Mouse (Mus musculus) myocyte (in vitro differentiated cells): ENCODE measurements around the gene Olfr523. TPM values are rescaled to one million over a fixed set of nuclear protein-coding genes. Genes with fewer than 3 reads are reported as not detected.

Source experiments
- H3K27me3 ChIP-seq: one replicate; pipeline ENCODE4 v1.6.1; 2011; ENCODE audit not compliant: control insufficient read depth, insufficient read depth, insufficient read length
- H3K36me3 ChIP-seq: one replicate; pipeline ENCODE4 v1.6.1; 2011; ENCODE audit not compliant: control insufficient read depth, insufficient read depth
- H3K4me2 ChIP-seq: one replicate; pipeline ENCODE4 v1.6.1; 2011; ENCODE audit warnings: low read depth, control low read depth
- H3K4me3 ChIP-seq: one replicate; pipeline ENCODE4 v1.5.1; 2011; ENCODE audit warnings: mild to moderate bottlenecking, control low read depth, moderate library complexity
- H3K79me2 ChIP-seq: one replicate; pipeline ENCODE4 v1.6.1; 2011; ENCODE audit not compliant: control insufficient read depth, insufficient read depth
- H3ac ChIP-seq: one replicate; pipeline ENCODE4 v1.6.1; 2011; ENCODE audit not compliant: control insufficient read depth, insufficient read length
- CEBPB ChIP-seq: IDR thresholded peaks from 2 replicates; pipeline ENCODE4 v1.6.1; 2011; ENCODE audit warnings: mild to moderate bottlenecking, moderate library complexity; ENCODE audit not compliant: poor library complexity, insufficient read depth, severe bottlenecking
- E2F4 ChIP-seq: IDR thresholded peaks from one replicate; pipeline ENCODE4 v1.6.1; 2011; ENCODE audit warnings: mild to moderate bottlenecking, control low read depth, moderate library complexity; ENCODE audit not compliant: insufficient read depth
- MAX ChIP-seq: IDR thresholded peaks from one replicate; pipeline ENCODE4 v1.6.1; 2011; ENCODE audit warnings: low read depth, mild to moderate bottlenecking, control low read depth
- MYOD1 ChIP-seq, 3 experiments: IDR thresholded peaks; one replicate each; pipeline ENCODE4 v1.6.1; 2011; ENCODE audit warnings: control low read depth in 2 of 3, low read depth in 2 of 3, mild to moderate bottlenecking in 2 of 3, moderate library complexity in 1 of 3; ENCODE audit not compliant: insufficient read length in 2 of 3, control insufficient read depth in 1 of 3
- MYOG ChIP-seq, 3 experiments: IDR thresholded peaks; one replicate each; pipeline ENCODE4 v1.6.1; 2011; ENCODE audit warnings: control low read depth in 2 of 3, low read depth in 2 of 3, mild to moderate bottlenecking in 2 of 3; ENCODE audit not compliant: insufficient read length in 2 of 3, control insufficient read depth in 1 of 3, insufficient read depth in 1 of 3
- POLR2A ChIP-seq: IDR thresholded peaks from one replicate; pipeline ENCODE4 v1.6.1; 2011; ENCODE audit warnings: low read depth, mild to moderate bottlenecking, control low read depth, moderate library complexity; ENCODE audit not compliant: insufficient read length
- POLR2AphosphoS2 ChIP-seq: IDR thresholded peaks from one replicate; pipeline ENCODE4 v1.6.1; 2011; ENCODE audit warnings: low read depth, control low read depth; ENCODE audit not compliant: insufficient read length
- REST ChIP-seq: IDR thresholded peaks from one replicate; pipeline ENCODE4 v1.6.1; 2011; ENCODE audit warnings: mild to moderate bottlenecking, control low read depth, moderate library complexity; ENCODE audit not compliant: insufficient read depth, insufficient read length
- SRF ChIP-seq: IDR thresholded peaks from one replicate; pipeline ENCODE4 v1.6.1; 2011; ENCODE audit warnings: low read depth; ENCODE audit not compliant: control insufficient read depth, insufficient read length
- TCF12 ChIP-seq: IDR thresholded peaks from one replicate; pipeline ENCODE4 v1.6.1; 2011; ENCODE audit warnings: mild to moderate bottlenecking, control low read depth; ENCODE audit not compliant: poor library complexity, insufficient read depth, severe bottlenecking
- TCF3 ChIP-seq: IDR thresholded peaks from one replicate; pipeline ENCODE4 v1.6.1; 2011; ENCODE audit warnings: low read depth, control low read depth; ENCODE audit not compliant: insufficient read length
- USF1 ChIP-seq: IDR thresholded peaks from one replicate; pipeline ENCODE4 v1.6.1; 2011; ENCODE audit warnings: low read depth, mild to moderate bottlenecking, control low read depth, moderate library complexity
- polyA plus RNA-seq: library from polyadenylated mRNA; unstranded; fragments of >200 nt; fragmentation: generic; extraction: Trizol; gene quantifications from one replicate; pipeline ENCODE4 v1.2.1, GENCODE M21; 2012; ENCODE audit warnings: missing spikeins

The Olfr523 gene
- polyA plus RNA-seq, 1 experiment = not detected

- Histone ChIP-seq H3K36me3 (no peaks in the 10 kb centered on the region), H3K79me2 (no peaks in the 10 kb centered on the region), H3K4me3 (no peak overlapping the region), H3ac (no peak overlapping the region), H3K4me2 (no peak overlapping the region), H3K27me3 (no peaks in the 10 kb centered on the region)
- no peak for TF ChIP-seq MAX
- no peak for TF ChIP-seq POLR2AphosphoS2
- no peak for TF ChIP-seq MYOG (IDR thresholded peaks at IDR 0.05; ENCODE audit: control insufficient read depth in 1 of 3, insufficient read depth in 1 of 3, insufficient read length in 2 of 3, low read depth in 2 of 3)
- no peak for TF ChIP-seq SRF
- no peak for TF ChIP-seq REST
- no peak for TF ChIP-seq MYOD1 (IDR thresholded peaks at IDR 0.05; ENCODE audit: control insufficient read depth in 1 of 3, insufficient read length in 2 of 3, low read depth in 2 of 3)
- no peak for TF ChIP-seq TCF3
- no peak for TF ChIP-seq POLR2A
- no peak for TF ChIP-seq CEBPB
Observed at GRCm38 (mm10) chr7:140190435-140190834, 17.4 kb downstream of the Olfr523 start.

- Histone ChIP-seq H3K4me3 (no peak overlapping the region), H3K27me3 (no peaks in the 10 kb centered on the region), H3K79me2 (no peaks in the 10 kb centered on the region), H3ac (no peak overlapping the region), H3K36me3 (no peaks in the 10 kb centered on the region), H3K4me2 (no peak overlapping the region)
- no peak for TF ChIP-seq MAX
- no peak for TF ChIP-seq REST
- TF ChIP-seq POLR2A = no peak
- no peak for TF ChIP-seq MYOD1 (IDR thresholded peaks at IDR 0.05; ENCODE audit: control insufficient read depth in 1 of 3, insufficient read length in 2 of 3, low read depth in 2 of 3)
- no peak for TF ChIP-seq TCF3
- TF ChIP-seq USF1 = no peak
- no peak for TF ChIP-seq MYOG (IDR thresholded peaks at IDR 0.05; ENCODE audit: control insufficient read depth in 1 of 3, insufficient read depth in 1 of 3, insufficient read length in 2 of 3, low read depth in 2 of 3)
- no peak for TF ChIP-seq CEBPB
- TF ChIP-seq E2F4 = no peak
- TF ChIP-seq TCF12 = no peak
- TF ChIP-seq SRF = no peak
- TF ChIP-seq POLR2AphosphoS2 = no peak
Observed at GRCm38 (mm10) chr7:140192445-140192844, 19.4 kb downstream of the Olfr523 start.

- Histone ChIP-seq H3ac (no peak overlapping the region), H3K36me3 (no peaks in the 10 kb centered on the region), H3K79me2 (no peaks in the 10 kb centered on the region), H3K27me3 (no peaks in the 10 kb centered on the region), H3K4me2 (no peak overlapping the region), H3K4me3 (no peak overlapping the region)
- TF ChIP-seq SRF (no peak), POLR2A (no peak), MAX (no peak), TCF12 (no peak), CEBPB (no peak)
Observed at GRCm38 (mm10) chr7:140192851-140193250, 19.8 kb downstream of the Olfr523 start.

DNA sequence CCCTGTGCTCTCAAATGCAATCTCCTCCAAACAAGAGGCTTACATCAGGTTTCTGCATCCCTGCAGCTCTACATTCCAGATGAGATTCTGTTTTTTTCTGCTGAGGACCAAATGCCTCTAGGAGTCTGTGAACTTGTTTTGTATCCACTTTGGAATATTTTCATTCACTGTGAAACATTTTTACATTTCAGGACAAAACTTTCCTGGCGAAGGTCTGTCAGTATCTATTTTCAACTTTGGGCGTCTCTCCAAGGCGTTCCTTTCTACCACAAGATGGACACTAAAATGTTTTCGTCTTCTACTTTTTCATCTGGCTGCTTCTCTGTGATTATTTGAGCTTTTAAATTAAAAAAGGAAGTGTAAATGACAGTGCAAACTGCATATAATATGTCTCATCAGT, 21.0 kb downstream of the Olfr523 start:
- Histone ChIP-seq H3K4me2 (no peak overlapping the region), H3K36me3 (no peaks in the 10 kb centered on the region)

DNA sequence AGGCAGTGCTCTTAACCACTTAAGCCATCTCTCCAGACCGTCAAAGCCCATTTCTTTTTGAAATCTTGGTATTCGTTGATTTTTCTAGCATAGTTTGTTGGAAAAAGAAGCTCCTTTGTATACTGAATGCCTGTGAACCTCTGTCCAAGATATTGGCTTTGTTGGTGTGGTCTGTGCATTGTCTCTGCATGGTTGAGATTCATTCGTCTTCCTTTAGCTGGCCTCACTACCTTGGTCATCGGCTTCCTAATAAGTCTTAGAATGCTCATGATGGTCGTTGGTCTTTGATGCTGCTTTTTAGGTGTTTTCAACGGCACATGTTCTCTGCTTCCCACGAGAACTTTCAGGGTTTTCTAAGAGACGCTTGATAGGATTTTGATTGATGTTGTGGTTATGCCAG, 23.0 kb downstream of the Olfr523 start:
- TF ChIP-seq REST (no peak), E2F4 (no peak), USF1 (no peak), MAX (no peak), POLR2A (no peak), MYOD1 (IDR thresholded peaks at IDR 0.05; ENCODE audit: control insufficient read depth in 1 of 3, insufficient read length in 2 of 3, low read depth in 2 of 3) (no peak), MYOG (IDR thresholded peaks at IDR 0.05; ENCODE audit: control insufficient read depth in 1 of 3, insufficient read depth in 1 of 3, insufficient read length in 2 of 3, low read depth in 2 of 3) (no peak), TCF12 (no peak), CEBPB (no peak), SRF (no peak), POLR2AphosphoS2 (no peak), TCF3 (no peak)
- no peak overlapping the region for H3K4me2 ChIP-seq
- no peaks in the 10 kb centered on the region for H3K36me3 ChIP-seq
- no peaks in the 10 kb centered on the region for H3K79me2 ChIP-seq
- H3K27me3 ChIP-seq = no peaks in the 10 kb centered on the region
- no peak overlapping the region for H3ac ChIP-seq
- H3K4me3 ChIP-seq = no peak overlapping the region

More for the DNA sequence above, 21.0 kb downstream of the Olfr523 start:
- Histone ChIP-seq H3K79me2 (no peaks in the 10 kb centered on the region), H3K27me3 (no peaks in the 10 kb centered on the region), H3ac (no peak overlapping the region), H3K4me3 (no peak overlapping the region)
- TF ChIP-seq MYOG (IDR thresholded peaks at IDR 0.05; ENCODE audit: control insufficient read depth in 1 of 3, insufficient read depth in 1 of 3, insufficient read length in 2 of 3, low read depth in 2 of 3) = no peak
- TF ChIP-seq TCF12 = no peak
- no peak for TF ChIP-seq REST
- TF ChIP-seq SRF = no peak
- TF ChIP-seq CEBPB = no peak
- no peak for TF ChIP-seq E2F4
- no peak for TF ChIP-seq USF1
- no peak for TF ChIP-seq TCF3
